8 mouse cellular contexts compared by ENCODE assay signal in the genomic region with DNA sequence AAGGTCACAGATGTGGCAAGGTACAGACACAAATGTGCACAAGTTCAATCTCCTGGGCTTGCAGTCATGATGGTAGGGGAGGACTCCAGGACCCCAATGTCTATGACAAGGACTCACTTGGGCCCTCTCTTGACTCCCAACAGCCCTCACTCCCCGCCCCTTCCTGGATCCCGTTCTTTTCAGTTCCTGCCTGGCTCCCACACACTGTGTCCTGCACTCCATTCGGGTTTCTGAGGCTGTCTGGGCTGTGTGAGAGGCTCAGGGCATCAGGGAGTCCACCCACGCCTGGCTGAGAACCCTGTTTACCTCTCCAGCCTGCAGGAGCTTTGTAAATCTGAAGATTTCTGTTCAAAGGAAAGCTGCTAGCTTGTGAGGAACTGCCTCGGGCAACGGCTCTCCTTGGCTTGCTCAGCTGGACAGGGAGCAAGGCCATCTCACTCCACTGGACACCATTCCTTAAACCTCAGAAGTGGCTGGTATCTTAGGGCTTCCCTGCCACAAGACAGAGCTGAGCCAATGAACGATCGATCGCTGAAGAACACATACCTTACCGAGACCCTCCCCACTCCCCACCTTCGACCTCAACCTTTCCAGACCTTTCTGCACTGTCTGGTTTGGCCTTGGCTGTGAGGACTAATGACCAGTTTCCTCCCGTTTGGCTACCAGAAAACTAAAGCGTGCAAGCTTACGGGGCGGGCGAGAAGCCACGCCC.
DNase-seq lines count a peak whose midpoint lies in the region; ATAC-seq and TF ChIP-seq lines count a peak whose summit lies in the region.

No protein-coding gene starts in this region.

- peaks cover 10% of the 10 kb centered on the region for H3K27me3 ChIP-seq in heart, embryonic 16.5 days (ENCODE audit: control insufficient read depth, insufficient read depth, low read length)
- H3K27me3 ChIP-seq in forebrain, embryonic 16.5 days (replicated peaks; ENCODE audit: control insufficient read depth, insufficient read depth, low read length) = no peaks in the 10 kb centered on the region
- H3K27me3 ChIP-seq in midbrain, embryonic 11.5 days (ENCODE audit: control insufficient read depth, insufficient read depth, low read length) = no peaks in the 10 kb centered on the region; the same call in 1 of the 2 replicates
- H3K27me3 ChIP-seq in thymus, adult 2 months (ENCODE audit: control insufficient read depth, insufficient read depth, low read length) = no peaks in the 10 kb centered on the region

- peak overlapping the region; percentile 2; the same call in 1 of the 2 replicates for H3K4me3 ChIP-seq in heart, embryonic 16.5 days (ENCODE audit: low read length)
- peak overlapping the region; percentile 28 for H3K4me3 ChIP-seq in forebrain, embryonic 16.5 days (replicated peaks; ENCODE audit: low read length)
- no peak overlapping the region for H3K4me3 ChIP-seq in midbrain, embryonic 11.5 days (ENCODE audit: low read depth, low read length)
- H3K4me3 ChIP-seq in thymus, adult 2 months (ENCODE audit: control insufficient read depth, insufficient read depth, low read length) = no peak overlapping the region

- H3K9me3 ChIP-seq in heart, embryonic 16.5 days (replicated peaks; ENCODE audit: control insufficient read depth, low read length) = peaks cover 5% of the 10 kb centered on the region; the same call in 1 of the 2 replicates
- no peaks in the 10 kb centered on the region; the same call in 1 of the 2 replicates for H3K9me3 ChIP-seq in forebrain, embryonic 16.5 days (ENCODE audit: control insufficient read depth, low read length)
- no peaks in the 10 kb centered on the region; the same call in 1 of the 2 replicates for H3K9me3 ChIP-seq in midbrain, embryonic 11.5 days (ENCODE audit: control insufficient read depth, low read length)

- WGBS in heart, embryonic 16.5 days = 11% methylated on average over 17 of the region's 17 CpGs
- WGBS in forebrain, embryonic 16.5 days = 5% methylated on average over 17 of the region's 17 CpGs
- WGBS in midbrain, embryonic 11.5 days = 19% methylated on average over 17 of the region's 17 CpGs
- WGBS in thymus, adult 2 months = 16% methylated on average over 17 of the region's 17 CpGs

- no peak for ATAC-seq in heart, embryonic 16.5 days (replicated peaks; ENCODE audit: extremely low read depth, insufficient read depth, low FRiP score)
- ATAC-seq in forebrain, embryonic 16.5 days = peak; percentile 66
- peak; percentile 19; the same call in 1 of the 2 replicates for ATAC-seq in midbrain, embryonic 11.5 days (ENCODE audit: low FRiP score)

- no peak overlapping the region for H3K27ac ChIP-seq in heart, embryonic 16.5 days (ENCODE audit: low read length)
- H3K27ac ChIP-seq in forebrain, embryonic 16.5 days (ENCODE audit: low read length) = peak overlapping the region; percentile 68
- no peak overlapping the region for H3K27ac ChIP-seq in midbrain, embryonic 11.5 days (ENCODE audit: low read depth, low read length)
- no peak overlapping the region for H3K27ac ChIP-seq in thymus, adult 2 months (ENCODE audit: control insufficient read depth, insufficient read depth, low read length)

- 0 out of 2 replicates have a peak overlapping the region, but pooled peaks have one; percentile 14 for H3K9ac ChIP-seq in heart, embryonic 16.5 days (ENCODE audit: low read length)
- peak overlapping the region; percentile 42 for H3K9ac ChIP-seq in forebrain, embryonic 16.5 days (replicated peaks; ENCODE audit: low read depth, low read length)
- H3K9ac ChIP-seq in midbrain, embryonic 11.5 days (ENCODE audit: low read length) = peak overlapping the region; percentile 18; the same call in 1 of the 2 replicates

- peaks cover 5% of the 10 kb centered on the region; the same call in 1 of the 2 replicates for H3K4me1 ChIP-seq in heart, embryonic 16.5 days (ENCODE audit: control insufficient read depth, insufficient read depth, low read length)
- peaks cover 24% of the 10 kb centered on the region for H3K4me1 ChIP-seq in forebrain, embryonic 16.5 days (replicated peaks; ENCODE audit: control insufficient read depth, insufficient read depth, low read length)
- peaks cover 7% of the 10 kb centered on the region for H3K4me1 ChIP-seq in midbrain, embryonic 11.5 days (ENCODE audit: control insufficient read depth, insufficient read depth, low read length)
- 0 out of 2 replicates have a peak, but pooled peaks cover 3% of the 10 kb centered on the region for H3K4me1 ChIP-seq in thymus, adult 2 months (replicated peaks; ENCODE audit: control insufficient read depth, insufficient read depth, low read length)

- TF ChIP-seq CTCF in thymus, adult 2 months (IDR thresholded peaks at IDR 0.05; ENCODE audit: borderline replicate concordance, control insufficient read depth, extremely low read depth, insufficient read depth, low read length, poor library complexity) = no peak

- peak overlapping the region; percentile 59 for H3K4me2 ChIP-seq in heart, embryonic 16.5 days (ENCODE audit: low read depth, low read length)
- H3K4me2 ChIP-seq in forebrain, embryonic 16.5 days (ENCODE audit: low read length) = peak overlapping the region; percentile 55
- H3K4me2 ChIP-seq in midbrain, embryonic 11.5 days = peak overlapping the region; percentile 32

- no peak for TF ChIP-seq POLR2A in thymus, adult 2 months (IDR thresholded peaks at IDR 0.05; ENCODE audit: control insufficient read depth, extremely low read depth, insufficient read depth, low read length, poor library complexity)

- DNase-seq in heart, adult 11 months = no peak
- DNase-seq in cerebellum, adult 9-10 months = peak; percentile 81
- DNase-seq in midbrain, embryonic 11.5 days (ENCODE audit: low spot score, missing footprints) = peak; percentile 88
- DNase-seq in thymus, adult 2 months = no peak
- DNase-seq in layer of hippocampus, postnatal 25 days (ENCODE audit: extremely low spot score in 1 of 2, low spot score in 1 of 2) = no peak
- no peak for DNase-seq in retina, embryonic 14.5 days (ENCODE audit: low spot score)

- no peaks in the 10 kb centered on the region for H3K36me3 ChIP-seq in heart, embryonic 16.5 days (ENCODE audit: control insufficient read depth, insufficient read depth)
- no peaks in the 10 kb centered on the region for H3K36me3 ChIP-seq in forebrain, embryonic 16.5 days (ENCODE audit: control insufficient read depth, insufficient read depth)
- no peaks in the 10 kb centered on the region for H3K36me3 ChIP-seq in midbrain, embryonic 11.5 days (ENCODE audit: control insufficient read depth, insufficient read depth, low read length)
- H3K36me3 ChIP-seq in thymus, adult 2 months (ENCODE audit: control insufficient read depth, insufficient read depth, low read length) = no peaks in the 10 kb centered on the region

Comparison
In these comparisons a context has a peak if more than half of its experiments do, and no peak if none do; other contexts are left out.
1. H3K4me3 ChIP-seq: peak in heart, embryonic 16.5 days (single experiment) and forebrain, embryonic 16.5 days (single experiment); none in midbrain, embryonic 11.5 days (single experiment) and thymus, adult 2 months (single experiment).
2. DNase-seq: peak in cerebellum, adult 9-10 months (single experiment) and midbrain, embryonic 11.5 days (single experiment); none in heart, adult 11 months (single experiment), thymus, adult 2 months (single experiment), layer of hippocampus, postnatal 25 days (0 of 2) and retina, embryonic 14.5 days (single experiment).
3. Peak in every context shown above with its lines, with median percentiles within 50 percentile points of each other: H3K4me2 ChIP-seq and H3K9ac ChIP-seq.